Comparison of ENCODE assay signal across 18 mouse cellular contexts in the genomic region with DNA sequence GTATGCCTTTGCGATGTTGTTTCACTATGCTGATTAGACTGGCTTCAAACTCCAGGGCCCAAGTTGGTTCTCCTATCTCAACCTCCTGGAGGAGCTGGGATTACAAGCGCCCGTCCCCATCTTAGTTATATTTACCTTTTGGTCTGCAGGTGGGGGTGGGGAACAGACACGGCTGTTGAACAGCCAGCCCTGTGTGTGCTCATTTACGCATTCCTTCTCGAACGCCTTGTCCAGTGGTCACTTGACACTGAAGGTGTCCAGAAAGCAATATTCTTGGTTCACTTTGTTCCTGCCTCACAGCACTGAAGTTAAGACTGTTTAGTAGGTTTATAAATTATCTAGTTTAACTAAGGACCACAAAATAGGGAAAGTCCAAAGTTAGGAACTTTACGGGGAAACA.
DNase-seq lines count a peak whose midpoint lies in the region; ATAC-seq and TF ChIP-seq lines count a peak whose summit lies in the region.
"Had no signal": no experiment of that assay in that cellular context is flagged by ENCODE, and none has a peak within 500 bp of the region (broad histone marks: within the 10 kb centered on the region; RNA-seq: fewer than 3 reads in every experiment).

No protein-coding gene starts in this region.

- H3K4me2 ChIP-seq in heart, embryonic 15.5 days = 0 out of 2 replicates have a peak overlapping the region, but pooled peaks have one; percentile 4
- H3K4me2 ChIP-seq in lung, postnatal 0 days (replicated peaks; ENCODE audit: low read depth, low read length) = 0 out of 2 replicates have a peak overlapping the region, but pooled peaks have one; percentile 9
- H3K4me2 ChIP-seq: limb, embryonic 12.5 days; midbrain, embryonic 13.5 days had no signal

- no peak for DNase-seq in heart, postnatal 25 days (ENCODE audit: low spot score)
- peak; percentile 13 for DNase-seq in lung, postnatal 0 days (ENCODE audit: low spot score)
- DNase-seq in lung, postnatal 10 days = no peak
- peak; percentile 48 for DNase-seq in kidney, postnatal 14 days
- DNase-seq in yolk sac, embryonic 10.5 days (ENCODE audit: low spot score) = peak; percentile 61
- no peak for DNase-seq in left cerebral cortex, postnatal 25 days (ENCODE audit: low spot score in 2 of 2)
- DNase-seq: adrenal gland, adult 2 months; cerebellum, adult 11-12 months; cerebellum, postnatal 36 days; gastrocnemius, postnatal 10 days; thymus, adult 18-20 months had no signal

- TF ChIP-seq EP300 in lung, postnatal 0 days (IDR thresholded peaks at IDR 0.05) = no peak

- no peak for ATAC-seq in heart, embryonic 15.5 days (replicated peaks; ENCODE audit: insufficient number of reproducible peaks, insufficient read depth, low FRiP score, low read depth)
- no peak for ATAC-seq in lung, postnatal 0 days
- ATAC-seq: hindbrain, postnatal 0 days; midbrain, embryonic 13.5 days had no signal

- no peaks in the 10 kb centered on the region for H3K9me3 ChIP-seq in heart, embryonic 15.5 days (replicated peaks)
- H3K9me3 ChIP-seq in lung, postnatal 0 days (ENCODE audit: low read length) = no peaks in the 10 kb centered on the region
- H3K9me3 ChIP-seq: embryonic facial prominence, embryonic 10.5 days; limb, embryonic 12.5 days; midbrain, embryonic 13.5 days had no signal

- no peak overlapping the region for H3K9ac ChIP-seq in heart, embryonic 15.5 days
- H3K9ac ChIP-seq in lung, postnatal 0 days (replicated peaks; ENCODE audit: low read depth) = no peak overlapping the region
- H3K9ac ChIP-seq: limb, embryonic 12.5 days; midbrain, embryonic 13.5 days had no signal

- peaks cover 24% of the 10 kb centered on the region for H3K4me1 ChIP-seq in heart, embryonic 15.5 days (replicated peaks)
- 0 out of 2 replicates have a peak, but pooled peaks cover 13% of the 10 kb centered on the region for H3K4me1 ChIP-seq in lung, postnatal 0 days (ENCODE audit: insufficient read depth, low read depth, low read length)
- H3K4me1 ChIP-seq: midbrain, embryonic 13.5 days had no signal

- 46% methylated on average over 8 of the region's 8 CpGs for WGBS in heart, embryonic 15.5 days
- WGBS in lung, postnatal 0 days = 44% methylated on average over 8 of the region's 8 CpGs

- H3K36me3 ChIP-seq in heart, embryonic 15.5 days = no peaks in the 10 kb centered on the region
- no peaks in the 10 kb centered on the region for H3K36me3 ChIP-seq in lung, postnatal 0 days (ENCODE audit: insufficient read depth, low read length)
- H3K36me3 ChIP-seq: embryonic facial prominence, embryonic 10.5 days; limb, embryonic 12.5 days; midbrain, embryonic 13.5 days had no signal

- no peak overlapping the region for H3K27ac ChIP-seq in heart, embryonic 15.5 days
- peak overlapping the region; percentile 6; the same call in 1 of the 2 replicates for H3K27ac ChIP-seq in lung, postnatal 0 days (ENCODE audit: low read length)
- H3K27ac ChIP-seq: hindbrain, postnatal 0 days; limb, embryonic 12.5 days; macrophage; midbrain, embryonic 13.5 days had no signal

- intact Hi-C loops in heart, postnatal 25 days (cut with DNase I) = no loop called here
- intact Hi-C loops in left cerebral cortex, postnatal 25 days (cut with DNase I) = no loop called here

- H3K27me3 ChIP-seq in heart, embryonic 15.5 days = no peaks in the 10 kb centered on the region
- H3K27me3 ChIP-seq in lung, postnatal 0 days (replicated peaks; ENCODE audit: insufficient read depth, low read length) = no peaks in the 10 kb centered on the region
- H3K27me3 ChIP-seq: limb, embryonic 12.5 days; midbrain, embryonic 13.5 days had no signal

- no peak overlapping the region for H3K4me3 ChIP-seq in heart, embryonic 15.5 days
- H3K4me3 ChIP-seq in lung, postnatal 0 days (ENCODE audit: low read depth, low read length) = no peak overlapping the region
- H3K4me3 ChIP-seq: embryonic facial prominence, embryonic 10.5 days; erythroblast, embryonic 14.5 days; limb, embryonic 12.5 days; midbrain, embryonic 13.5 days had no signal

- TF ChIP-seq CTCF in lung, postnatal 0 days (IDR thresholded peaks at IDR 0.05) = no peak

Comparison
In these comparisons a context has a peak if more than half of its experiments do, and no peak if none do; other contexts are left out.
1. DNase-seq: peak in lung, postnatal 0 days (single experiment), kidney, postnatal 14 days (single experiment) and yolk sac, embryonic 10.5 days (single experiment); none in heart, postnatal 25 days (single experiment), lung, postnatal 10 days (single experiment) and left cerebral cortex, postnatal 25 days (0 of 2).